Mouse (Mus musculus): ENCODE data around the gene Tanc2. TPM values are rescaled to one million over a fixed set of nuclear protein-coding genes. Genes with fewer than 3 reads are reported as not detected.

The Tanc2 gene
- total RNA-seq, 2 experiments from 2014 or later: 8.3 to 10.2 TPM

DNA sequence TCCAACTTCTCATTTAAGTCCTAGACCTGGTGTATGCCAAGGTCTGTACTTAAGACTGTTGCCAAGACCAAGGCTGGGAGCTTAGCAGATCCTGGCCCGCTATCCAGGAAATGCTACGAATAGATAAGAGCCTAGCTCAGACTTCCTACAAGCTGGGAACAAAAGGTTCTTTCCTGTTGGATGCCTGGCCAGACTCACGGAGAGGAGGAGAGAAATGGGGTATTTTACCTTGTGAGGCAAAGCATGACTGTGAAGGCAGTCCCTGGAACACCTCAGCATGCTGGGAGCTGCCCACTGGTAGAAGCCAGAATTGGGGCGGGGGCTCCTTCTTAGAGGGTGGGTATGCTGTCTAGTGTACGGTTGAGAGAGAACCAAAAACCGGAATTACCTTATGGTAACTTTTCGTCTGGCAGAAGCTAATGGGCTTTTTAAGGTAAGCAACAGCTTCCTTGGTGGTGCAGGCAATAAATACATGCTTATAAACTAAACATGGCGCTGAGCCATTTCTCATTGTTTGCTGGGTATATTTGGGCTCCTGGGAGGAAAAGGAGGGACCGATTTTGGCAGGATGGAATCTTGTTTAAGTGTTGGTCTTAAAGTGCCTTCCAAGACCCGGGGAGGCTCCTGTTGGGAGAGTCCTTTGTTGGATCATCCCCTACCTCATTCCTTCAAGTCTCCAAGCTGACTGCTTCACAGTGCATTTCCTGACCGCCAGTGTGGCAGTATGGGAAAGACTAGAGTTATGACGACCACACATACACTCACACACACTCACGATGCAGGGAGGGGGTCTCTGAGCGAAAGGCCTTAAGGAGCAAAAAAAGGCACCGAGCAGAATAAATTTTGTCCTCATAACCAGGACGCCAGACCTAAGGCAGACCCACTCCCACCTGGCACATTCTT, 355.2 kb downstream of the Tanc2 start:
- intact Hi-C loops (cut with DNase I): no loop called here
- no peak for DNase-seq

DNA sequence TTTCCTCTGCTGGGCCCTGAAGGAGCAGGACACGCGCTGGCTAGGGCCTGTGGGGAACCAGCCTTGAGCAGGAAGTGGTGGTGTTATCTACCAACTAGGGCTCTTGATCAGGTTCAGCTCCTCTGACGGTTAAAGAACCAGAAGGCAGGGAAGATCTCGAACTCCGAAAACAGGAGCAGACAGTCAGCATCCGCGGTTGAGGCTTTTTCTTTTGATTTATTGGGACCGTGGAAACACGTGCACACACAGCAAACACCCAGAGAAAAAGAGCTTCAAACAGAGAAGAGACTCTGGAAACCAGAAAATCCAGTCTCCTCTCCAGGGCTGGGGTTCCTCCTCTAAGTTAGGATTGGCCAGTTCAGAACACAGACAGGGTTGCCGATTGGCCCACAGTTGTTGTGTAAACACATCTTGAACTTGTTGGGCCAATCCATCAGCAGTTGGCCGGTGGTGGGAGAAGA, 356.9 kb downstream of the Tanc2 start:
- no peak for DNase-seq
- intact Hi-C loops (cut with DNase I): no loop called here

DNA sequence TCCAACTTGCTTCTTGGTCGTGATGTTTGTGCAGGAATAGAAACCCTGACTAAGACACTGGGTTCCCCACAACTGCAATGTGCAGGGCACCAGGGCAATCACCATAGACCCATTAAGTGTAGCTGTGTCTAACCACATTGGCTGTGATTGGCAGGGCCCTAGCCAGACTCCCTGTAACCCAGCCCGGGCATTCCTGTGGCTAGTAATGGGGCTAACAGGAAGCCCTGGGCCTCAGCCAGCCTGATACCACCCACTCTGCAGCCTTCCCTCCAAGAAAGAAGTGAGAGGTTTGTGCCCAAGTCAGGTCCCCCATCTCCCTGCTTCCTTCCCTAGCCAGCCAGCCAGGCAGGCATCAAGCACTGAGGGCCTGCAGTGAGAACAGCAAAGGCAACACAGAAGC, 358.5 kb downstream of the Tanc2 start:
- no peak for DNase-seq
- intact Hi-C loops (cut with DNase I): no loop called here

DNA sequence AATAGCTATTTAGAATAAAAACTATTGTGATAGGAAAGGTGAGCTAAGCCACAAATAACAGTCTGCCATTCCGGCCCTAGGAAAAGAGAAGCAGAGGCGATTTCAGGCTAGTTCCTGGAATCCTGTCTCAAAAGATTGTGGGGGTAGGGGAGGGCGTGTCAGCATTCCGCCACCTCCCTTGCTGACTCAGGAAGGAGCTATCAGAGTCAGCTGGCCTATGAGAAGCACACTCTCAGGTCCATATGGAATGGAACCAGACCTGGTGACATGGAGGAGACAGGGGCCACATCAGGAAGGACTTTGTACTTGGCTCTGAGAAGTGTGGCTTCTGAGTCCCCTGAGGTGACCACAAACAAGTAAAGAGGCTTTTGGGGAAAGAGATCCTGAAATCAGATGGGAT, 360.7 kb downstream of the Tanc2 start:
- DNase-seq: no peak
- intact Hi-C loops (cut with DNase I): no loop called here

DNA sequence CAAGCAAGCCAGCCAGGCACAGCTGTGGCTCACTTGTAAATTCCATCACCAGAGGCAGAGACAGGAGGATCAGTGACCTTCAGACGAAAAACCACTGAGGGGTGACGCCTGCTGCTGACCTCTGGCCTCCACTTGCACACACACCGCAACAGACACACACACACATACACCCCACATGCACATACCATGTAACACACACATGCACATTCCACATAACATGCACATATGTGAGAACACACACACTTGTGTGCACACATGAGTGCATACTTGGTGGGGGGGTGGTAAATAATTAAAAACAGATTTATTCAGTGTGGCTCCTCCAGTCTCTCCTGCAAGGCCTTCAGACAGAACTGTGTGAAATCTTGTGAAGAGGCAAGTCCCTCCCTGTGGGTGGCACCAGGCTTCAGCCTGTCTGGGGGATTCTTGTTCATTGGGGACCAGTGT, 361.8 kb downstream of the Tanc2 start:
- DNase-seq: no peak
- intact Hi-C loops (cut with DNase I): no loop called here

DNA sequence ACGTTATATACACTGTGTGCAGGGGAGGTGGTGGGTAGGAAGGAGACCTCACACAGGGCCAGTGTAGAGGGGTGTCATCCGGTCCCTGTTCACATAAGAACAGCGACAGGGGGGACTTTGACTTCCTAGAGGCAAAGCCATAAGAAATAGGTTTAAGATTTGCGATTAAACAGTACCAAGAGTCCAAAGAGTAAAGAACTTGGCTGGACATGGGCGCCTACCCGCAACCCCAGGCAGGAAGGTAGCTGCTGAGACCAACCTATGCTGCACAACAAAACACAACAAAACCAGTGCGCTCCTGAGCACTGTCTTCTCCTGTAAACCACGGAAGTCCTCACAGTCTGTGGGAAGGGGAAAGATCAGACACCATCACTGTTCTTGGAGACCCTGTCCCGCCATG, 362.3 kb downstream of the Tanc2 start:
- intact Hi-C loops (cut with DNase I): no loop called here
- DNase-seq: no peak

DNA sequence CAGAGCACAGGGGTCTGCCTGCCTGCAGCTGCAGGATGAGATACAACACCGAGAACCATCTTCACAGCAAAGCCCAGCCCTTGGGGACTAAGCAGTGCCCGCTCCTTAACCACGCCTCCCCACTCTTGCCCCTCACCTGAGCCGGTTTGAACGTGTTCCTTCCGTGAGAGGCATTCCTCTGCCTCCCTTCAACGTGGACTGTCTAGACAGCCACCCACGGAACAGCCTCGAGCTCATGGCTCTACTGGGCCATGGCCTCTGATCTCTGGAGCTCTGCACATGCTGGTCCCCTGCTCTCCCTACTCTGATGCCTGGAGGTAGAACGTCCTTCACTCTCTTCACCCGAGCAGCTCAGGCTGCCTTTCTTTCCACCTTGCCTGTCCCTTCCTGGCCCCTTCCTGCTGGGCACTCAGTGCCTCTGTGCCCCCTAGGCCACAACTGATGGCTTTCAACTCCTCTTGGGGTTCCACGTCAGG, 363.2 kb downstream of the Tanc2 start, which contains the start of gene Cyb561:
Cyb561 (minus strand) TSS at position 426 of the 476 bp plus-strand sequence.
- intact Hi-C loops (cut with DNase I): no loop called here
- DNase-seq: no peak

DNA sequence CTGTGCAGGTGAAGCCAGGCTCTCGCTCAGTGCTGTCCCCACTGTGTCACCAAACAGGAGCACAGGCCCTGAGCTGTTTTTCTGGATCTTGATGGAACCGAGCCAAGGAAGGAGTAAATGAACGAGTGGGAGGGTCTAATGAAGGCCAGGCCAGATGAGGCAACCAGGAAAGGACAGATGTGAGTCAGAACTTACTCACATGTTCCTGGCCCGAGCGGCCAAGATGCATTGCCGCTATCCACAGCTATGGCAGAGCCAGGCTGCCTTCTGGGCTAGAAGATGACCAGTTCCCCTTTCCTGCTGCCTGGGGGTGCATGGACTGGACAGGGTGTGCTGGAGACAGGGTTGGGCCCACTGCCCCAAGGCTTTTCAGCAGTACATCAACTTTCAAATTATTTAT, 363.6 kb downstream of the Tanc2 start:
- intact Hi-C loops (cut with DNase I): no loop called here
- DNase-seq: peak in 1 of 2 experiments; percentile 58

DNA sequence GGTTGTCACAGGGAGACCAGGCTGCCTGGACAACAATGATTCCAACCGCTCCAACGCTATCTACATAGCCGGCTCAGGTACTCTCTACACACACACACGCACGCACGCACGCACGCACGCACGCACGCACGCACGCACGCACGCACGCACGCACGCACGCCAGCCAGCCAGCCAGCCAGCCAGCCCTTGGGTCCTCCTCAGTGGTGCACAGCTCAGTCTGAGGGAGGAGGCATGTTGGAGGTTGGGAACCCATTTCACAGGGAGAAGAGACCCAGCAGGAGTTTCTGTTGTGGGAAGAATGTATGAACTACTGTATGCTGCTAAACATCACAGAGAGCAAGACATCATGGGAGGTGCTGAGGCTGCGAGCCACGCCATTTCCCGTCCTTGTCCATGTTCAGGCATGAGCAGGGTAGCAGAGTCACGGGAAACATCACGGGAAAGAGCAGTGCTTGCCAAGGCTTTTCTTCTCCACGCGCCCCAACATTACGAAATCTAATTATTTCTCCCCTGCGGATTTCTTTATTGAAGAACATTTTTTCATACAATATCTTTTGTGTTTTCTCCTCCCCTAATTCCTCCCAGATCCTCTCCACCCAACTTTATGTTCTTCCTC, 366.1 kb downstream of the Tanc2 start:
- no peak for DNase-seq
- intact Hi-C loops (cut with DNase I): no loop called here

DNA sequence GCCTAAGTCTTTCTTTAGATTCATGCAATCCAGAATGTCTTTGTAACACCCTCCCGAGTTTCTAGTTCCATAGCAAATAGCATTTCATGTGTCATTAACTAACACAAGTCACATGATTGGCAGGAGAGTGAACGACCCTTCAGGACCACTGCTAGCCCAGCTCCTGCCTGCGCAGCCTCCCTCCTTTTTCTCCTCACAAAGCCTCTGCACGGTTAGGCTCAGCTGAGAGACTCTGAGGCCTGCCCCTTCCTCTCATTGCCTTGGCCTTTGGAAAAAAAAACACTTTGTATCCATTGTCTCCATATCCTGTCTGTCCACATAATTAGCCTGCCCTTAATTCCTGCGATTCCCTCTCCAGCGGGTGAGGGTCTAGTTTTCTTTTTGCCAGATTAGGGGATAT, 367.7 kb downstream of the Tanc2 start:
- DNase-seq: no peak
- intact Hi-C loops (cut with DNase I): no loop called here

DNA sequence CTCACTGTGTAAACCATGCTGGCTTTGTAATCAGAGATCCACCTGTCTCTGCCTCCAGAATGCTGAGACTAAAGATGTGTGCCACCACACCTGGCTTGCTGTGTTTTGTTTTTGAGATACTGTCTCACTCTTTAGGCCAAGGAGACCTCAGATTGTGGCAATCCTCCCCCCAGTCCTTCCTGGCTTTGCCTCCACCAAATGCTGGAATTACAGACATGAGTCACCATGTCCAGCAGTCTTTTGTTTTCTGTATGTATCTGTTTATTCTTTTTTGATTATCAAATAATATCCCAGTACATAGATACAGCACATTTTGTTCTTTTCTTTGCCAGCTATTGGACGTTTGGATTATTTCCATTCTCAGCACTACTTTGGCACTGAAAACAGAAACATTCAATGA, 368.8 kb downstream of the Tanc2 start:
- no peak for DNase-seq
- intact Hi-C loops (cut with DNase I): no loop called here

DNA sequence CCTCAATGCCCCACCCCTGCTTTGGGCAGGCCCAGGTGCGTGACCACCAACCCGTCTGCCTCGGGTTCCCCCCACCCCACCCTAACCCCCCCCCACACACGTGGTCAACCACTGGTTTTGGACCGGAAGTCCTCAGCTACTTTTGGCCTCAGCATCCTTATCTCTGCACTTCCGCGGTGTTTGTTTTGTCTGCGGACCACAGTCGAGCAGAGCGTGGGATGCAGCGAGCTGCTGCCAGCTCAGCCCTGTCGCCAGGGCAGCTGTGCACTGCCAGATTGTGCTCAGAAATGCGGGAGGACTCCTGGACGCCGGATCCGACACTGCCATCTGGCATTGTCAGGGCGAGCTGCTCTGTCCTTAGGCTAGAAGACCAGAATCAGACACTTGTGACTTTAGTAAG, 369.6 kb downstream of the Tanc2 start:
- intact Hi-C loops (cut with DNase I): no loop called here
- DNase-seq: no peak

DNA sequence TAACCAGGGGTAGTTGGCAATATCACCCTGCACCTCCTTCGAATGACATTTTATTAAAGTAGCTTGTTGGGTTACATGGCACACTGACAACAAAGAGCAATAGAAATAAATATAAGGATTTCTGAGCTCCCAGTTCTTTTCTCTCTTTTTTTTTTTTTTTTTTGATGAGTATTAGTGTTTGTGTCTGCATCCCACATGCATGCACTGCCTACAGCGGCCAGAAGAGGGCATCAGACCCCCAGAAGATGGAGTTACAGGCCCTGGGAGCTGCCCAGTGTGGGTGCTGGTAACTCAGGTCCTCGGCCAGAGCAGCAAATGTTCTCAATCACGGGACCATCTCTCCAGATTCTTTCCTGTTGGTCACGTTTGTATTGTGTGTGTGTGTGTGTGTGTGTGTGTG, 374.9 kb downstream of the Tanc2 start:
- DNase-seq: no peak
- intact Hi-C loops (cut with DNase I): no loop called here

DNA sequence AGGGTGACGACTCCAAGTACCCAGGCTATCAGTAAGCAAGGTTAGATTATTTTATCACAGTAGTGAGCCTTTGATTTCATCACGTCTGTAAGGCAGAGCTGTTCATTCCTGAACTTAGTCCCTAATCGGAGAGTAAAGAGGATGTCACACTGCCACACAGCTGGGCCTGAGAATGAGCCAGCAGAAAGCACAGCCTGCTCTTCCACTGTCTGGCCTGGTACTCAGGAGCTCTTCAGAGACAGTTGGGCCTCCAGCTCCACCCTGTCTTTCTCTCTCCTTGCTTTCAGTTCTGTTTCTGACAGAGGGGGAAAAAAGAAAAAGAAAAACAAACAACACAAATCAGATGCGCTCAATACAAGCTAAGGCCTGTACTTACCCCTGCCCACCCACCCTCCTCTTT, 376.5 kb downstream of the Tanc2 start:
- intact Hi-C loops (cut with DNase I): no loop called here
- no peak for DNase-seq

DNA sequence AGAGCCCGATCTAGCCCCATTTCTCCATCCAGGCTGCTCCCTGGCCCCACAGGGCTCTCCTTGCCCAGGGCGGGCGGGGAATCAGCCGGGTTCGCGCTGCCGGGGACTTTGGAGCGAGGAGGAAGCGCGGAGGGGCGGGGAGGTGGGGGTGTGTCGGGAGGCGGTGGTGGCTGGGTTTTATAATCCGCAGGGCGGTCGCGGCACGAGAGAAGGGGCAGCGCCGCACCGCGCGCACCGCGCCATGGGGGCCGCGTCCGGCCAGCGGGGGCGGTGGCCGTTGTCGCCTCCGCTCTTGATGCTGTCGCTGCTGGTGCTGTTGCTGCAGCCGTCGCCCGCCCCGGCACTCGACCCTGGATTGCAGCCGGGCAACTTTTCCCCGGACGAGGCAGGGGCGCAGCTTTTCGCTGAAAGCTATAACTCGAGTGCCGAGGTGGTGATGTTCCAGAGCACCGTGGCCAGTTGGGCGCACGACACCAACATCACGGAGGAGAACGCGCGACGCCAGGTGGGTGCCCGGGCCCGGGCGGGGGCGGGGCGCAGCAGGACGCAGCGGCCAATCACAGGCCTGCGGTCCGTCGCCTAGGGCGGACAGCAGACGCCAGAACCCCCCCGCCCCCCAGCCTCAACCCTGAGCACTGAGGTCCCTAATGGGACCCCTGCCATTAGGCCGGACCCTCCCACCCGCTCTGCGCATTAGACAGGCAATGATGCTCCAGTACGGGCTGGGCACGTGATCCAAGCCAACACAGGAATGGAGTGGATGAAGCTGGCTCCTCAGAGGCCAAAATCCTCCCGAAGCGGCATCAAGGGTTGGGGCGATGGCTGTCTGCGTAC, 378.2 kb downstream of the Tanc2 start, which contains the start of gene Ace:
Ace (plus strand) TSS at position 205 of the 834 bp plus-strand sequence.
- peak; percentile 34 to 59 for DNase-seq
- intact Hi-C loops (cut with DNase I): loop anchor here (2.0 kb wide), 1 partner anchor 39 kb away; no protein-coding TSS in a partner anchor

DNA sequence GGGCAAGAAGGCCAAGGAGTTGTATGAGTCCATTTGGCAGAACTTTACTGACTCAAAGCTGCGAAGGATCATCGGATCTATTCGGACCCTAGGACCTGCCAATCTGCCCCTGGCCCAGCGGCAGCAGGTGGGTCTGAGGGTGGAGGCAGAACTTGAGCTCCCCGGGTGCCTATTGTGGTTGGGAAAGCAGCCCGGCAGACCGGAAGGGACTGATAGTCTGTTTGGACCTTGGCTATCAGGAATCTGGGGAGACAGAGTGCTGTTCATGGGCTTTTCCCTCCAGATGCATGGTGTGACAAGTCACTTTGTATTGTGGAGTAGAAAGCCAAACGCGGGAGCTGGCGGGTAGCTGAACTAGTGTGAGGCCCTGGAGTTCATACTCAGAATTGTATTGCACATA, 379.2 kb downstream of the Tanc2 start:
- intact Hi-C loops (cut with DNase I): loop anchor here (2.0 kb wide), 1 partner anchor 40 kb away; no protein-coding TSS in a partner anchor
- no peak for DNase-seq

DNA sequence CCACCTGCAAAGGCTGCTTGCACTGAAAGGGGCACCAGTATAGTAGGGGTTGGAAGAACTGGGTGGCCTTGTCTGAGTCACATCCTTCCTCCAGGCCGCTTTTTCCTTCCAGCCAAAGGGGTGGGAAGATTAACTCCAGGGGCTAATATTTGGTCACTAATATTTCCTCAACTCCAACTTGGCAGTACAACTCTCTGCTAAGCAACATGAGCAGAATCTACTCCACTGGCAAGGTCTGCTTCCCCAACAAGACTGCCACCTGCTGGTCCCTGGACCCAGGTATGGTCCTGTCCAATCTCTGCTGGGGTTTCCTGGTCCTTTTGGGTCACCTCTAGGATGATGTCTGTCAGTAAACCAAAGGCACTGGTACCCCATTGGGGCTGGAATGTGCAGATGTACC, 379.7 kb downstream of the Tanc2 start:
- intact Hi-C loops (cut with DNase I): loop anchor here (2.0 kb wide), 1 partner anchor 41 kb away; no protein-coding TSS in a partner anchor
- DNase-seq: peak; percentile 50 to 67

DNA sequence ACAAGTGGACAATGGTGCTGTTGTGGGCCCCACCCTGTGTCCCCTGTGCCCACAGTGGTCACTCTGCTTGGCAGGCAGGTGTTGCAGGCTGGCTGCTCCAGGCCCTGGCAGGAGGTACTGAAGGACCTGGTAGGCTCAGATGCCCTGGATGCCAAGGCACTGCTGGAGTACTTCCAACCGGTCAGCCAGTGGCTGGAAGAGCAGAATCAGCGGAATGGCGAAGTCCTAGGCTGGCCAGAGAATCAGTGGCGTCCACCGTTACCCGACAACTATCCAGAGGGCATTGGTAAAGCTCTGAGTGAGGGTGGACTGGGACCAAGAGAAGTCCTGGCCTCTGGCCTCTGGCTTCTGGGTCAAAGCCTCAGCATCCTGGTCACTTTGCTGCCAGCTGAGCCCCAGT, 384.8 kb downstream of the Tanc2 start:
- intact Hi-C loops (cut with DNase I): no loop called here
- DNase-seq: peak in 1 of 2 experiments; percentile 34

DNA sequence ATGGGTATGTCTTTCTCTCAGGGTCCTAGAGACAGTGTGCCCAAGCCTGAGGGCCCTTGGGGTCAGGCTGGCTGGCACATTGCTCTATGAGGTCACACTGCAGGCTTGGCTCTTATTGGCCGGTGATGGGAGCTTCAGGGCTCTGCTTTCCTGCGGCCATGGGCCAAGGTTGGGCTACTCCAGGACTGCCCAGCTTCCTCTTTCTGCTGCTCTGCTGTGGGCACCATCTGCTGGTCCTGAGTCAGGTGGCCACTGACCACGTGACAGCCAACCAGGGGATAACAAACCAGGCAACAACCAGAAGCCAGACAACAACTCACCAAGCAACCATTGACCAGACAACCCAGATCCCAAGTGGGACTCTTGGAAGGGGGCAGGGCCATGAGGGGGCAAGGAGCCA, 385.3 kb downstream of the Tanc2 start:
- intact Hi-C loops (cut with DNase I): no loop called here
- DNase-seq: no peak

DNA sequence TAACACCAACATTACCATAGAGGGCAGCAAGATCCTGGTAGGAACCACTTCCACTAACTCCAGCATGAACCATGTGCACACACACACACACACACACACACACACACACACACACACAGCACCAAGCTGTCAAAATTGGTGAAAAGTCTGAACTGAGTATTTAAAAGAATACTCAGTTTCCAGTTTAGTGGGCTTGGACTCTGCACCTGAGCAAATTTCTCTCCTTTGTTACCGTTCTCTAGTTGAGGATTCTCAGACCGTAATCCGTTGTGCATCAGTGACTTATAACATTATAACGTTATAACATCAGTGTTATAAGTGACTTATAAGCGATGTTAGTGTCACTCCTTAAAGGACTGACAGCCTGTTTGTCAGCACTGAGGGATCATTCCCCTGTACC, 385.9 kb downstream of the Tanc2 start:
- intact Hi-C loops (cut with DNase I): no loop called here
- no peak for DNase-seq

DNA sequence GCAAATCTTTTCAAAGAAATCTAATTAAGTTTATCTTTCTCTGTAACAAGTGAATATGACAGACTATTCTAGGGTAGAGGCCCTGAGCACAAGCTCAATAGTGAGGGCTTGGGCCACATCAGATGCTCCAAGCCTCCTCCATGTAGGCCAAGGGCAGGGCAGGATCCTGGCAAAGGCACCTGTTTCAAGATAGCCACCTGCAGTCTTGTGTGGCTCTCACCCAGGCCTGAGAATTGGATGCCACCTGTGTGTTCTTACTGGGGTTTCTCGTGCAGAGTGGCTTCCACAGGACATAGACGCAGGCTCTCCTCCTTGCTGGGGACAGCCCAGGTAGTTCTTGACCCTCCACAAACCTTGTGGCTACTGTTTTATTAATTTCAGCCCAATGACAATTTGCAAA, 388.4 kb downstream of the Tanc2 start:
- DNase-seq: no peak
- intact Hi-C loops (cut with DNase I): no loop called here

Data from gastrocnemius, postnatal 36 days (tissue).